Mouse (Mus musculus) effector memory CD4-positive, alpha-beta T cell, adult 5 months (primary cell): ENCODE results near the gene Olfr1098. TPM values are rescaled to one million over a fixed set of nuclear protein-coding genes. Genes with fewer than 3 reads are reported as not detected.

Source experiments
- polyA plus RNA-seq: library from polyadenylated mRNA; unstranded; fragments of 100-300 nt; shearing (Covaris generic); gene quantifications from one replicate; pipeline ENCODE4 v1.2.1, GENCODE M21; 2017

Olfr1098 gene
- not detected for polyA plus RNA-seq

GRCm38 (mm10) chr2:86924445-86924844 lies at the start of gene Olfr1098:
TSS of gene Olfr1098 (minus strand) at chr2:86924545.

GRCm38 (mm10) chr2:86960593-86960992 lies 36.2 kb upstream of the Olfr1098 start, which contains the start of gene Olfr1099:
TSS of gene Olfr1099 (minus strand) at chr2:86960693.

GRCm38 (mm10) chr2:86892116-86892515 lies 32.2 kb downstream of the Olfr1098 start, which contains the start of gene Olfr1097:
TSS of gene Olfr1097 (minus strand) at chr2:86892216.

GRCm38 (mm10) chr2:86874702-86875101 lies 49.6 kb downstream of the Olfr1098 start, which contains the start of gene Gm13723:
TSS of gene Gm13723 (minus strand) at chr2:86874802.

Other genes with a start within 250 kb of the Olfr1098 start
- gene Olfr1086, start 244.5 kb downstream of the Olfr1098 start, polyA plus RNA-seq = not detected
- not detected for gene Olfr1087, start 226.2 kb downstream of the Olfr1098 start, polyA plus RNA-seq
- not detected for gene Olfr1089, start 190.8 kb downstream of the Olfr1098 start, polyA plus RNA-seq
- not detected for gene Olfr1090, start 165.6 kb downstream of the Olfr1098 start, polyA plus RNA-seq
- not detected for gene Olfr1093, start 142.1 kb downstream of the Olfr1098 start, polyA plus RNA-seq
- gene Olfr141, start 114.5 kb downstream of the Olfr1098 start, polyA plus RNA-seq = not detected
- not detected for gene Olfr1094, start 99.9 kb downstream of the Olfr1098 start, polyA plus RNA-seq
- not detected for gene Olfr1095, start 72.8 kb downstream of the Olfr1098 start, polyA plus RNA-seq
- not detected for gene Gm13723, start 49.7 kb downstream of the Olfr1098 start, polyA plus RNA-seq
- 0.11 TPM for gene Olfr1097, start 32.3 kb downstream of the Olfr1098 start, polyA plus RNA-seq
- gene Olfr1099, start 36.1 kb upstream of the Olfr1098 start, polyA plus RNA-seq = not detected
- not detected for gene Olfr1100, start 55.4 kb upstream of the Olfr1098 start, polyA plus RNA-seq
- not detected for gene Olfr1101, start 66.7 kb upstream of the Olfr1098 start, polyA plus RNA-seq
- gene Olfr1102, start 73.9 kb upstream of the Olfr1098 start, polyA plus RNA-seq = not detected
- not detected for gene Olfr1104, start 102.5 kb upstream of the Olfr1098 start, polyA plus RNA-seq
- gene Olfr1105, start 112.0 kb upstream of the Olfr1098 start, polyA plus RNA-seq = 0.16 TPM
- gene Olfr1106, start 127.7 kb upstream of the Olfr1098 start, polyA plus RNA-seq = not detected
- not detected for gene Olfr1107, start 151.3 kb upstream of the Olfr1098 start, polyA plus RNA-seq
- gene Olfr1109, start 171.5 kb upstream of the Olfr1098 start, polyA plus RNA-seq = not detected
- gene Olfr259, start 190.0 kb upstream of the Olfr1098 start, polyA plus RNA-seq = not detected
- not detected for gene Olfr1110, start 215.8 kb upstream of the Olfr1098 start, polyA plus RNA-seq
- not detected for gene Olfr1111, start 228.1 kb upstream of the Olfr1098 start, polyA plus RNA-seq